Mouse (Mus musculus) cerebellum, adult 2 months (tissue): ENCODE data around the gene Lck.

Source experiments
- CTCF ChIP-seq: fragments of 200-500 bp; IDR thresholded peaks from 2 replicates; pipeline ENCODE4 v1.5.1; 2011; ENCODE audit warnings: low read depth, mild to moderate bottlenecking, control low read depth, low read length, moderate library complexity, borderline replicate concordance; ENCODE audit not compliant: insufficient read depth
- POLR2A ChIP-seq: fragments of 200-500 bp; IDR thresholded peaks from 2 replicates; pipeline ENCODE4 v1.6.1; 2011; ENCODE audit warnings: low read length, control low read depth, borderline replicate concordance; ENCODE audit not compliant: insufficient read depth

DNA sequence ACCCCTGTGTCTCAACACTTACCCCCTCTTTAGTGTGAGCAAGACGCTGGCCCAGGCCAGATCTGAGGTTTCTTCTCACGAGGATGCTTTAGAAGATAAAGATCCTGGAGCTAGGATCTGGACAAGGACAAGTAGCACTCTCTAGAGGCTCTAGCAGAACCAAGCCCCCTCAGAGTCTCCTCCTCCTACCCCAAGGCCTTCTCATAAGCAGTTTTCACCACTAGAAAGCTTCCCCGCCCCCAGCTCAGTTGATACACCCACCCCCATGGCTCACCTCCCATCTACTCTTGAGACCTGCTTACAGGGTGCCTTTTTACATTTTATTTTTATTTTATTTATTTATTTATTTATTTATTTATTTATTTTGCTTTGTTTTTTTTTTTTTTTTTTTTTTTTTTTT, 63.8 kb downstream of the Lck start:
- TF ChIP-seq CTCF, result no peak
- TF ChIP-seq POLR2A, result no peak
